Mouse (Mus musculus) testis, adult 2 months (tissue): Measurements from ENCODE around the gene Lamb3. TPM values are rescaled to one million over a fixed set of nuclear protein-coding genes. Genes with fewer than 3 reads are reported as not detected.

Experiments used
- H3K27ac ChIP-seq: fragments of 200-500 bp; 2 replicates; pipeline ENCODE4 v1.5.1; 2012; ENCODE audit warnings: low read depth, low read length; ENCODE audit not compliant: control insufficient read depth, insufficient read depth
- H3K27me3 ChIP-seq: fragments of 200-500 bp; 2 replicates; pipeline ENCODE4 v1.6.1; 2012; ENCODE audit warnings: mild to moderate bottlenecking, low read length, moderate library complexity; ENCODE audit not compliant: control insufficient read depth, insufficient read depth
- H3K36me3 ChIP-seq: fragments of 200-500 bp; 2 replicates; pipeline ENCODE4 v1.6.1; 2012; ENCODE audit warnings: mild to moderate bottlenecking, low read length; ENCODE audit not compliant: control insufficient read depth, insufficient read depth
- H3K4me1 ChIP-seq: fragments of 200-500 bp; 2 replicates; pipeline ENCODE4 v1.6.1; 2012; ENCODE audit warnings: low read length; ENCODE audit not compliant: control insufficient read depth, insufficient read depth
- H3K4me3 ChIP-seq: fragments of 200-500 bp; 2 replicates; pipeline ENCODE4 v1.5.1; 2012; ENCODE audit warnings: low read depth, mild to moderate bottlenecking, low read length, moderate library complexity, mixed read lengths; ENCODE audit not compliant: control insufficient read depth
- CTCF ChIP-seq: fragments of 200-500 bp; IDR thresholded peaks from 2 replicates; pipeline ENCODE4 v1.5.1; 2012; ENCODE audit warnings: low read depth, mild to moderate bottlenecking, inconsistent platforms, low read length, moderate library complexity; ENCODE audit not compliant: control insufficient read depth, insufficient read depth, insufficient replicate concordance
- POLR2A ChIP-seq: fragments of 200-500 bp; IDR thresholded peaks from 2 replicates; pipeline ENCODE4 v1.6.1; 2012; ENCODE audit warnings: low read depth, mild to moderate bottlenecking, inconsistent platforms, low read length, moderate library complexity; ENCODE audit not compliant: control insufficient read depth
- polyA plus RNA-seq: library from polyadenylated mRNA; depleted of rRNA; stranded (reverse); fragments of >200 nt; gene quantifications from 2 replicates; pipeline ENCODE4 v1.2.3, GENCODE M21; 2012

The Lamb3 gene
- polyA plus RNA-seq, 1 experiment: 4.2 TPM

DNA sequence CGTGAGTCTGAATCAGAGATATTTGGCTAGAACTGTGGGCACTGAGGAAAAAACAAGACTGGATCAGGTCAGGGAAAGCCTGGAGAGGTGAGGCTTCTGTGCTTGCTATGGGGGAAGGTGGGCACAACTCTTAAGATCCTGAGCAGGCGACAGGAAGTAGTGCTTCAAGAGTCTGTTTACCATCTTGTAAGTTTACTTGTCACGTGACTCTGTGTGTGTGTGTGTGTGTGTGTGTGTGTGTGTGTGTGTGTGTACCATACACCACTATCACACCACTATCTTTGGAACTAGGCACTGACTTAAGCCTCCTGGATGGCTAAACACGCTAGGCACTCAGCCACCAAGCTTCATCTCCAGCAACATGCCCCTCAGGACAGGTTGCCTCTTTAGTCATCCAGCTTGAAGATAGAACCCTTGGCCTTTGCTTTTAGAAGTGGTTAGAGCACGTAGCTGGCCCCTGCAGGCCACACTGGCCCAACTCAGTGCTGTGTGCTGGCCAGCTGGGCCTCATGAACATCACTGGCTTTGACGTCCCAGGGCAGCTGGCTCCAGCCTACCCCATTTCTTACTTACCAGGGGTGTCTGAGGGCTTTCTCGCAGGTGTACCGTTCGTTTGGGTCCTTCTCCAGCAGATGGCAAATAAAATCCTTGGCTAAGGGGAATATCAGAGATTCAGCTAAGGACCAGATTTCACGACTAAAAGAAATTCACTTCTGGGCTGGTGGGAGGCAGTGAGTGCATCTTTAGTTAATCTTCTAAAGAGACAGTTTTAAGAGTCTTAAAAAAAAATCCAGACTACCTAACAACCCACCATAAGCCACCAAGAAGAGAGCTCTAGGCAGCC lies 142.4 kb downstream of the Lamb3 start:
- Histone ChIP-seq H3K4me3 (no peak overlapping the region), H3K36me3 (no peaks in the 10 kb centered on the region), H3K4me1 (no peaks in the 10 kb centered on the region), H3K27ac (no peak overlapping the region), H3K27me3 (no peaks in the 10 kb centered on the region)
- TF ChIP-seq CTCF (no peak), POLR2A (no peak)

- TF ChIP-seq POLR2A (no peak), CTCF (no peak)
Observed at GRCm38 (mm10) chr1:193350546-193350801, 143.0 kb downstream of the Lamb3 start.

DNA sequence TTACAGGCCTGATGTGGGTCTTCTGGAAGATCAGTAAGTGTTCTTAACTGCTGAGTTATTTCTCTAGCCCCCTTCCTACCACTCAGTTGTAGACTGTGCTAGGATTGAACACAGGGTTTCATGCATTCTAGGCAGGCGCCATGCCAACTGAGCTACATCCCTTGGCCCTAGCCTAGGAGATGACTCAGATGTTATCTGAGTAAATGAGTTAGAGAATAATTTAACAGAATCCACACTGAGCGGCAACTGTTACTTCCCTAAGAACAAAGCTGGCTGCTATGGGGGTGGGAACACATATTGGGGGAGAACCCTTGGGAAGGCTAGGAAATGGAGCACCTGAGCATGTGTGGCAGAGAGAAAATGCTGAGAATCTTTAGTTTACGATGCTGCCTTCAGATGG lies 144.1 kb downstream of the Lamb3 start:
- Histone ChIP-seq H3K4me3 (no peak overlapping the region), H3K27ac (no peak overlapping the region), H3K4me1 (no peaks in the 10 kb centered on the region), H3K36me3 (no peaks in the 10 kb centered on the region), H3K27me3 (no peaks in the 10 kb centered on the region)
- TF ChIP-seq CTCF (no peak), POLR2A (no peak)

More at GRCm38 (mm10) chr1:193350546-193350801, 143.0 kb downstream of the Lamb3 start:
- Histone ChIP-seq H3K4me1 (no peaks in the 10 kb centered on the region), H3K36me3 (no peaks in the 10 kb centered on the region), H3K4me3 (no peak overlapping the region), H3K27me3 (no peaks in the 10 kb centered on the region), H3K27ac (no peak overlapping the region)

GRCm38 (mm10) chr1:193359199-193359598 lies 151.7 kb downstream of the Lamb3 start:
- Histone ChIP-seq H3K36me3 (no peaks in the 10 kb centered on the region), H3K4me1 (no peaks in the 10 kb centered on the region), H3K27me3 (no peaks in the 10 kb centered on the region), H3K4me3 (no peak overlapping the region), H3K27ac (no peak overlapping the region)
- TF ChIP-seq CTCF: no peak
- no peak for TF ChIP-seq POLR2A

DNA sequence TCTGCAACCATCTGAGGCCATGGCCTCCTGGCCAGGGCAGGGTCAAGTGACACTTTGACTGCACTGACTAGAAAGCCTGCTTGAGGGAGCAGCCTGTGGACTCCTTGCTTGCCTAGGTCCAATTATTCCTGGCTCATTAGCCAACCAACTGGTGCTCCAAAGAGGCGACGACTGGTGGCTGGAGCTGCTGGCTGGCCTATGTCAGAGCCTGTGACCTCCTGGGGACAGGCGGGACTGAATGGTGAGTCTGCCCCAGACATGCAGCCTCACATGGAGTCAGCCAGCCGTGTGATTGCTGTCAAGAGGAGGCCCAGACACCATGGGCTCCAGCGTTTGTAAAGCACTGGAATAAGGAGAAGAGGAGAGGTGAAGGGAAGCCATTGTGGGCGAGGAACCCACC lies 153.7 kb downstream of the Lamb3 start:
- Histone ChIP-seq H3K27ac (no peak overlapping the region), H3K27me3 (no peaks in the 10 kb centered on the region), H3K36me3 (no peaks in the 10 kb centered on the region), H3K4me3 (no peak overlapping the region), H3K4me1 (no peaks in the 10 kb centered on the region)
- TF ChIP-seq POLR2A (no peak), CTCF (no peak)

DNA sequence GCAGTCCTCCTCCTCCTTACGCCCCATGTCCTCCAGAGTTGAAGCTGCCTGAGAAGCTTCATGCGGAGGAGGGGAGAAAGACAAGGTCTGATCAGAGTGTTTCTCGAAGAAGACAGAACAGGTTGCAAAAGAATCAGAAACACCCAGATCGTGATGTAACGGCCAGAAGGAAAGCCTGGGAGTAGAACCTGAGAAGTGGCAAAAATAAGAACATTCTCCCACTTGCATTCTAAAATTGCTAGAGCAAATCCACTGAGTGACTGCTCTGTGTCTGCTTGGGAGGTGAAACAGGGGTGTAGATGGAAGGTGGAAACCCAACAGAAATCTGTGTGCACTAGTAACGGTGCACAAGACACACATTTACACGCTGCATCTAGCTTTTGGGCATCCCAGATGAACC lies 154.6 kb downstream of the Lamb3 start:
- H3K4me1 ChIP-seq: no peaks in the 10 kb centered on the region
- no peak overlapping the region for H3K27ac ChIP-seq
- no peak for TF ChIP-seq POLR2A
- TF ChIP-seq CTCF: no peak
- no peak overlapping the region for H3K4me3 ChIP-seq
- H3K36me3 ChIP-seq: no peaks in the 10 kb centered on the region
- H3K27me3 ChIP-seq: no peaks in the 10 kb centered on the region

- Histone ChIP-seq H3K27me3 (no peaks in the 10 kb centered on the region), H3K36me3 (no peaks in the 10 kb centered on the region), H3K27ac (no peak overlapping the region), H3K4me3 (no peak overlapping the region), H3K4me1 (no peaks in the 10 kb centered on the region)
- TF ChIP-seq CTCF (peak; percentile 65; the same call in 1 of the 2 replicates), POLR2A (no peak)
Observed at GRCm38 (mm10) chr1:193363801-193364231, 156.3 kb downstream of the Lamb3 start.
